Comparison of ENCODE assay signal across 9 mouse cellular contexts in the genomic region with DNA sequence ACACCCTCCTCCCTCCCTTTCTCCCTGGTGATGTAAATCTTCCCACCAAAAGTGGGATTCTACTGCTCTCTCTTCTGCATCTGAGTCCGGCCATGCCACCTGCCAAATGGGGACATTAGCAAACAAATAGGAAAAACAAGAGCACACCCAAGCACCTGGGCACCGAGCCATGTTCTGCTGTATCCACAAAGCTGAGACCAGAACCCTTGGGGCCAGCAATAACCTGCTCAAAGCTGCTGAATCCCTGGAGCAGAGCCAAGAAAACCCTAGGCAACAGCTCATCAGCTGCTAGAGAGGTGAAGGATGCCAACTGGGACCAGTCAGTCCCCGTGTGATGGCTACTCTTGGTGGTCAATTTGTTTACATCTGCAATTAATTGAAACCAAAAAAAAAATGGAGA.
DNase-seq lines count a peak whose midpoint lies in the region; ATAC-seq and TF ChIP-seq lines count a peak whose summit lies in the region.
"Had no signal": no experiment of that assay in that cellular context is flagged by ENCODE, and none has a peak within 500 bp of the region (broad histone marks: within the 10 kb centered on the region; RNA-seq: fewer than 3 reads in every experiment).

No protein-coding gene starts in this region.

- DNase-seq in midbrain, embryonic 11.5 days (ENCODE audit: low spot score, missing footprints): no peak
- peak; percentile 52 for DNase-seq in cerebellum, adult 9-10 months
- DNase-seq in gastrocnemius, postnatal 4 days (ENCODE audit: low spot score in 2 of 2): peak; percentile 24 to 27
- peak; percentile 58 for DNase-seq in stomach, postnatal 0 days (ENCODE audit: low spot score)
- DNase-seq in spleen, adult 18-20 months: no peak
- DNase-seq in c-Kit-positive CD71-positive TER-119-positive erythroid progenitor cells, embryonic 14.5 days (ENCODE audit: low spot score): no peak

- no peak overlapping the region for H3K9ac ChIP-seq in midbrain, embryonic 13.5 days (replicated peaks)
- H3K9ac ChIP-seq in midbrain, embryonic 11.5 days (ENCODE audit: low read length): no peak overlapping the region
- no peak overlapping the region for H3K9ac ChIP-seq in stomach, postnatal 0 days (ENCODE audit: low read length)

- H3K9me3 ChIP-seq in midbrain, embryonic 13.5 days: peaks cover 3% of the 10 kb centered on the region; the same call in 1 of the 2 replicates
- H3K9me3 ChIP-seq in midbrain, embryonic 11.5 days (ENCODE audit: control insufficient read depth, low read length): no peaks in the 10 kb centered on the region
- no peaks in the 10 kb centered on the region for H3K9me3 ChIP-seq in stomach, postnatal 0 days (ENCODE audit: control insufficient read depth, low read length)

- peak; percentile 69 for ATAC-seq in midbrain, embryonic 13.5 days
- ATAC-seq in midbrain, embryonic 11.5 days (ENCODE audit: low FRiP score): no peak
- peak; percentile 71 for ATAC-seq in stomach, postnatal 0 days (ENCODE audit: low FRiP score, low TSS enrichment)

- no peak overlapping the region for H3K4me2 ChIP-seq in midbrain, embryonic 13.5 days (replicated peaks)
- H3K4me2 ChIP-seq in midbrain, embryonic 11.5 days: no peak overlapping the region
- H3K4me2 ChIP-seq in stomach, postnatal 0 days (replicated peaks; ENCODE audit: low read depth): no peak overlapping the region

- no peaks in the 10 kb centered on the region for H3K36me3 ChIP-seq in midbrain, embryonic 13.5 days
- no peaks in the 10 kb centered on the region for H3K36me3 ChIP-seq in midbrain, embryonic 11.5 days (ENCODE audit: control insufficient read depth, insufficient read depth, low read length)
- H3K36me3 ChIP-seq in stomach, postnatal 0 days (ENCODE audit: control insufficient read depth, insufficient read depth, low read length): no peaks in the 10 kb centered on the region

- peaks cover 8% of the 10 kb centered on the region for H3K27me3 ChIP-seq in midbrain, embryonic 13.5 days
- peaks cover 12% of the 10 kb centered on the region; the same call in 1 of the 2 replicates for H3K27me3 ChIP-seq in midbrain, embryonic 11.5 days (ENCODE audit: control insufficient read depth, insufficient read depth, low read length)
- H3K27me3 ChIP-seq in stomach, postnatal 0 days (ENCODE audit: control insufficient read depth, insufficient read depth, low read length): no peaks in the 10 kb centered on the region
- H3K27me3 ChIP-seq: megakaryocyte, embryonic 14.5 days had no signal

- TF ChIP-seq EP300 in stomach, postnatal 0 days (optimal IDR thresholded peaks at IDR 0.05): no peak

- H3K4me1 ChIP-seq in midbrain, embryonic 13.5 days (replicated peaks): peaks cover 30% of the 10 kb centered on the region
- peaks cover 10% of the 10 kb centered on the region for H3K4me1 ChIP-seq in midbrain, embryonic 11.5 days (ENCODE audit: control insufficient read depth, insufficient read depth, low read length)
- no peaks in the 10 kb centered on the region for H3K4me1 ChIP-seq in stomach, postnatal 0 days (replicated peaks; ENCODE audit: control insufficient read depth, insufficient read depth)
- H3K4me1 ChIP-seq: megakaryocyte, embryonic 14.5 days had no signal

- TF ChIP-seq CTCF in stomach, postnatal 0 days (IDR thresholded peaks at IDR 0.05; ENCODE audit: low read depth): no peak

- H3K4me3 ChIP-seq in midbrain, embryonic 13.5 days (replicated peaks): no peak overlapping the region
- H3K4me3 ChIP-seq in midbrain, embryonic 11.5 days (ENCODE audit: low read depth, low read length): no peak overlapping the region
- no peak overlapping the region for H3K4me3 ChIP-seq in stomach, postnatal 0 days (ENCODE audit: low read depth, low read length)
- H3K4me3 ChIP-seq: erythroblast, embryonic 14.5 days; megakaryocyte, embryonic 14.5 days had no signal

- no peak overlapping the region for H3K27ac ChIP-seq in midbrain, embryonic 13.5 days
- no peak overlapping the region for H3K27ac ChIP-seq in midbrain, embryonic 11.5 days (ENCODE audit: low read depth, low read length)
- H3K27ac ChIP-seq in stomach, postnatal 0 days (replicated peaks): no peak overlapping the region

- WGBS in midbrain, embryonic 13.5 days: 43% methylated on average over 3 of the region's 3 CpGs
- WGBS in midbrain, embryonic 11.5 days: 78% methylated on average over 3 of the region's 3 CpGs
- 29% methylated on average over 3 of the region's 3 CpGs for WGBS in stomach, postnatal 0 days

Comparison
In these comparisons a context has a peak if more than half of its experiments do, and no peak if none do; other contexts are left out.
1. DNase-seq: peak in cerebellum, adult 9-10 months (single experiment), gastrocnemius, postnatal 4 days (2 of 2) and stomach, postnatal 0 days (single experiment); none in midbrain, embryonic 11.5 days (single experiment), spleen, adult 18-20 months (0 of 2) and c-Kit-positive CD71-positive TER-119-positive erythroid progenitor cells, embryonic 14.5 days (single experiment).